Mouse (Mus musculus) liver, adult 2 months (tissue): ENCODE measurements around the gene Tenm3.

ENCODE experiments used
- CTCF ChIP-seq: fragments of 200-500 bp; IDR thresholded peaks from 2 replicates; pipeline ENCODE4 v1.5.1; 2011; ENCODE audit warnings: low read depth, low read length, control low read depth
- POLR2A ChIP-seq: fragments of 200-500 bp; IDR thresholded peaks from 2 replicates; pipeline ENCODE4 v1.6.1; 2011; ENCODE audit warnings: low read length, control low read depth; ENCODE audit not compliant: insufficient read depth; ENCODE audit errors: extremely low read depth

- TF ChIP-seq CTCF (no peak), POLR2A (no peak)
These were observed 334.8 kb downstream of the Tenm3 start for GRCm38 (mm10) chr8:48508641-48509599.
